Mouse (Mus musculus) hindbrain, embryonic 10.5 days (tissue): ENCODE results near the gene Hnrnpm. TPM values are rescaled to one million over a fixed set of nuclear protein-coding genes. Genes with fewer than 3 reads are reported as not detected.

Source experiments
- DNase-seq: peaks from one replicate; pipeline ENCODE4 v3.0.0-alpha.2; 2017; ENCODE audit warnings: low spot score
- H3K27ac ChIP-seq: fragments of 300-500 bp; sonication (generic); 2 replicates; pipeline ENCODE4 v1.5.1; 2016; ENCODE audit warnings: mild to moderate bottlenecking, moderate library complexity
- H3K27me3 ChIP-seq: fragments of 300-500 bp; sonication (generic); 2 replicates; pipeline ENCODE4 v1.6.1; 2016; ENCODE audit warnings: mild to moderate bottlenecking; ENCODE audit not compliant: poor library complexity, insufficient read depth, severe bottlenecking
- H3K36me3 ChIP-seq: fragments of 300-500 bp; sonication (generic); 2 replicates; pipeline ENCODE4 v1.6.1; 2016; ENCODE audit warnings: mild to moderate bottlenecking, moderate library complexity
- H3K4me1 ChIP-seq: fragments of 300-500 bp; sonication (generic); replicated peaks from 2 replicates; pipeline ENCODE4 v1.6.1; 2016; ENCODE audit warnings: mild to moderate bottlenecking
- H3K4me3 ChIP-seq: fragments of 300-500 bp; sonication (generic); 2 replicates; pipeline ENCODE4 v1.5.1; 2016; ENCODE audit warnings: mild to moderate bottlenecking, moderate library complexity
- H3K9me3 ChIP-seq: fragments of 300-500 bp; sonication (generic); 2 replicates; pipeline ENCODE4 v1.6.1; 2016; ENCODE audit warnings: mild to moderate bottlenecking, moderate library complexity
- WGBS: fragments of 180-500 bp; shearing (Covaris S2); methylation state at CpG from one replicate; pipeline ENCODE4 v1.1.7; 2016; 5-methylcytosine and 5-hydroxymethylcytosine counted together
- polyA plus RNA-seq: library from polyadenylated mRNA; unstranded; fragments of >200 nt; fragmentation: Nextera tagmentation; extraction: Ambion mirVana; gene quantifications from 2 replicates; pipeline ENCODE4 v1.2.1, GENCODE M21; 2016

Hnrnpm gene
- polyA plus RNA-seq, 1 experiment from 2014 or later: 317 TPM

- Histone ChIP-seq H3K27me3 (no peaks in the 10 kb centered on the region), H3K27ac (no peak overlapping the region), H3K4me1 (no peaks in the 10 kb centered on the region), H3K4me3 (no peak overlapping the region), H3K9me3 (no peaks in the 10 kb centered on the region; the same call in 1 of the 2 replicates), H3K36me3 (peaks cover 62% of the 10 kb centered on the region)
- DNase-seq: no peak
- 83% methylated on average over 3 of the region's 3 CpGs for WGBS
Observed at GRCm38 (mm10) chr17:33709834-33710233, 23.2 kb upstream of the Hnrnpm start.

- peaks cover 65% of the 10 kb centered on the region for H3K36me3 ChIP-seq
- DNase-seq: no peak
- whole genome bisulfite sequencing: 89% methylated on average over 9 of the region's 9 CpGs
Observed at GRCm38 (mm10) chr17:33703091-33703490, 16.4 kb upstream of the Hnrnpm start.

GRCm38 (mm10) chr17:33702178-33702577, 15.5 kb upstream of the Hnrnpm start:
- H3K27me3 ChIP-seq: no peaks in the 10 kb centered on the region
- H3K4me1 ChIP-seq: no peaks in the 10 kb centered on the region
- no peak overlapping the region for H3K27ac ChIP-seq
- no peak for DNase-seq
- H3K36me3 ChIP-seq: peaks cover 65% of the 10 kb centered on the region
- H3K9me3 ChIP-seq: no peaks in the 10 kb centered on the region
- H3K4me3 ChIP-seq: no peak overlapping the region
- WGBS: 48% methylated on average over 1 of the region's 1 CpGs

More at GRCm38 (mm10) chr17:33703091-33703490, 16.4 kb upstream of the Hnrnpm start:
- Histone ChIP-seq H3K4me3 (no peak overlapping the region), H3K27me3 (no peaks in the 10 kb centered on the region), H3K4me1 (no peaks in the 10 kb centered on the region), H3K27ac (no peak overlapping the region), H3K9me3 (no peaks in the 10 kb centered on the region)

DNA sequence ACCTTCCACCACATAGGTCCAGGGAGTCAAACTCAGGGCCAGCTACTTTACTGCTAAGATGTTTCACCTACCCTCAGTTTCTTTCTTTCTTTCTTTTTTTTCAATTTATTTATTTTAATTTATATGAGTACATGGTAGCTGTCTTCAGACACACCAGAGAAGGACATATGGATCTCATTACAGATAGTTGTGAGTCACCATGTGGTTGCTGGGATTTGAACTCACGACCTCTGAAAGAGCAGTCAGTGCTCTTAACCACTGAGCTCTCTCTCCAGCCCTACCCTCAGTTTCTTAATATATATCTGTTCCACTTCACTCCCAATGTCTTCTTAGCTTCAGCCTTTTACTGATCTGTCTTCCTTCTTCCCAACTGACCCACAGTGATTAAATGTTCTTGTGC, 8.8 kb upstream of the Hnrnpm start:
- H3K4me3 ChIP-seq: no peak overlapping the region
- no peaks in the 10 kb centered on the region for H3K9me3 ChIP-seq
- no peak for DNase-seq
- WGBS: 87% methylated on average over 1 of the region's 1 CpGs
- peaks cover 67% of the 10 kb centered on the region for H3K36me3 ChIP-seq
- no peak overlapping the region for H3K27ac ChIP-seq
- H3K27me3 ChIP-seq: no peaks in the 10 kb centered on the region
- no peaks in the 10 kb centered on the region for H3K4me1 ChIP-seq

DNA sequence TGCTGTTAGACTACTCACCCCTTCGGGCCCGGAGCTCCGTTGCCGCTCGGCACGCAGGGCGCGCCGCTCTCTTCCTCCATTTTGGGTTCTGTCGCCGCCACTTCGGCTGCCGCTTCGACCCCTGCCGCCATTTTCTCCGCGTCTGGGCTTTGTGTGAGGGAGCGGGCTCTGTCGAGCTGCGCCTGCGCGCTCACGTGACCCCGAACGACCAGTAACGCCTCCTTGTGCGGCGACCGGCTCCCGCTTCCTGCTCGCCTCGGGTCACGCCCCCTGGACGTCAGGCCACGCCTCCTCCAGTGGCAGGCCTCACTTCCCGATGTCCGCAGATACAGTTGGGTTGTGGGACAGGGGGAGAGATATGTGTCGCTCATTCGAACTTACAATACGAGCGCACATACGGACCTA, 1.4 kb downstream of the Hnrnpm start:
- under 1% methylated on average over 42 of the region's 42 CpGs for WGBS
- peak overlapping the region; percentile 92 for H3K4me3 ChIP-seq
- peaks cover 30% of the 10 kb centered on the region for H3K4me1 ChIP-seq
- peaks cover 23% of the 10 kb centered on the region for H3K36me3 ChIP-seq
- DNase-seq: peak; percentile 97
- no peaks in the 10 kb centered on the region for H3K27me3 ChIP-seq
- H3K27ac ChIP-seq: peak overlapping the region; percentile 100
- no peaks in the 10 kb centered on the region for H3K9me3 ChIP-seq

DNA sequence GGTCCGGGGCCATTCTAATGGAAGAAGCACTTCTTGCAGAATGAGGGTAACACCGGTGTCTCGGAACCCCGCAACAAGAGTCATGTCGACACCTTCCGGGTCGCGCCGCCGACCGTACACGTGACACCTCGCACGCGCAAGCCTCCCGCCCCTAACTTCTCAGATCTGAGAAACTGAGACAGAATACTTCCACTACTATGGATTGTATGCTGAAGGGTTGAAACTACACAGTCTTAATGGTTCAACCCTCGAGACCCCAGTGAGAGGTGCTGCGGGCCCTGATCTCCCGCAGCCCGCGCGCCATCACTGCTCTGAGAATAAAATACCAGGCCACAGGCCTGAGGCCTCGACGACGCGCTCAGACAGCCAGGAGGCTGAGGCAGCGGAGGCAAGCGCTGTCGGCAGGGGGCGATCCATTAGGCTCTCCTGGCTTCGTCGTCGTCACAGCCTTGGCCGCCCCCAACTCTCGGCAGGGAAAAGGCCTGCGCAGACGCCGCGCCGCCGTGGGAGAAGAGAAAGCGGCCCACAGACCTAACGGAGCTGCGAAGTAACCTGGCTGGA, 1.9 kb downstream of the Hnrnpm start:
- H3K27ac ChIP-seq: peak overlapping the region; percentile 100
- no peaks in the 10 kb centered on the region for H3K9me3 ChIP-seq
- peak; percentile 74 for DNase-seq

GRCm38 (mm10) chr17:33681767-33682166, 4.9 kb downstream of the Hnrnpm start:
- Histone ChIP-seq H3K36me3 (peaks cover 36% of the 10 kb centered on the region), H3K27ac (no peak overlapping the region), H3K9me3 (no peaks in the 10 kb centered on the region), H3K4me1 (peaks cover 30% of the 10 kb centered on the region), H3K4me3 (peak overlapping the region; percentile 24; the same call in 1 of the 2 replicates), H3K27me3 (no peaks in the 10 kb centered on the region)
- DNase-seq: no peak

More for the DNA sequence above, 1.9 kb downstream of the Hnrnpm start:
- peak overlapping the region; percentile 92 for H3K4me3 ChIP-seq
- no peaks in the 10 kb centered on the region for H3K27me3 ChIP-seq
- H3K36me3 ChIP-seq: peaks cover 23% of the 10 kb centered on the region
- WGBS: under 1% methylated on average over 44 of the region's 44 CpGs
- peaks cover 30% of the 10 kb centered on the region for H3K4me1 ChIP-seq

DNA sequence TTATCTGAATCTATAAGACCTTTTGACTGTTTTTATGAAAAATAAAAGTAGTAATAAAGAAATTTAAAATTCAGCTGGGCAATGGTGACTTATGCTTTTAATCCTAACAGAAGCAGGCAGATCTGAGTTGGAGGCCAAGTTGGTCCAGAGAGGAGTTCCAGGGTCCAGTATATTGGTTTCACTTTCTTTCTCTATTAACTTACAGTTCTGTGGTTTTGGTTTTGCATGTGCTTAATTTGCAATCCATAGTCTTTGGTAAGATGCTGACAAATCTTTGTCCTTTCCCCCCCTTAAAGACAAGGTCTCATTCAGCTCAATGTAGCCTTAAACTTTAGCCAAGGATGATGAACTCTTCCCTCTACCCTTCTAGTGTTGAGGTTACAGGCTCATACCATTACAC, 7.9 kb downstream of the Hnrnpm start:
- Histone ChIP-seq H3K4me1 (peaks cover 21% of the 10 kb centered on the region), H3K27ac (no peak overlapping the region), H3K36me3 (peaks cover 55% of the 10 kb centered on the region), H3K27me3 (no peaks in the 10 kb centered on the region), H3K9me3 (no peaks in the 10 kb centered on the region), H3K4me3 (no peak overlapping the region)
- no peak for DNase-seq

DNA sequence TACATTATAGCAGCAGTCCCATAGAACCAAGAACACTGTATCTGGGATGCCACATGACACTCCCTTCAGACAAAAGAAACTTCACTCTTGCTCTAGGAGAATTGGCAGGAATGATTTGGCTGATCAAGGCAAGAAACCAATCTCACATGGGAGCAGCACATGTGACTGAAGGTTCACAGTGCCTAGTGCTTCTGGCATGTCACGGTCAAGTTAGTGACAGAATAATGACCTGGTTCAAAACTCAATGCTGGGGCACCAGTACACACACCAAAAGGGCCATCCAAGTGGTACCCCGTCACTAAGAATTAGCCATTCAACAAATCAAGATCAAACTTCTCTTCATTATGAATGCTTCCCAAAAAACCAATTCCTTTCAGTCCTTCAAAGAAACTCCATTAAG, 10.6 kb downstream of the Hnrnpm start:
- H3K4me3 ChIP-seq: no peak overlapping the region
- H3K36me3 ChIP-seq: peaks cover 46% of the 10 kb centered on the region
- WGBS: 90% methylated on average over 2 of the region's 2 CpGs
- H3K9me3 ChIP-seq: no peaks in the 10 kb centered on the region
- H3K4me1 ChIP-seq: no peaks in the 10 kb centered on the region
- no peak overlapping the region for H3K27ac ChIP-seq
- H3K27me3 ChIP-seq: no peaks in the 10 kb centered on the region
- no peak for DNase-seq

- Histone ChIP-seq H3K27me3 (no peaks in the 10 kb centered on the region), H3K36me3 (peaks cover 46% of the 10 kb centered on the region), H3K27ac (no peak overlapping the region), H3K4me1 (no peaks in the 10 kb centered on the region), H3K9me3 (no peaks in the 10 kb centered on the region), H3K4me3 (no peak overlapping the region)
- no peak for DNase-seq
Observed at GRCm38 (mm10) chr17:33675452-33675851, 11.2 kb downstream of the Hnrnpm start.

DNA sequence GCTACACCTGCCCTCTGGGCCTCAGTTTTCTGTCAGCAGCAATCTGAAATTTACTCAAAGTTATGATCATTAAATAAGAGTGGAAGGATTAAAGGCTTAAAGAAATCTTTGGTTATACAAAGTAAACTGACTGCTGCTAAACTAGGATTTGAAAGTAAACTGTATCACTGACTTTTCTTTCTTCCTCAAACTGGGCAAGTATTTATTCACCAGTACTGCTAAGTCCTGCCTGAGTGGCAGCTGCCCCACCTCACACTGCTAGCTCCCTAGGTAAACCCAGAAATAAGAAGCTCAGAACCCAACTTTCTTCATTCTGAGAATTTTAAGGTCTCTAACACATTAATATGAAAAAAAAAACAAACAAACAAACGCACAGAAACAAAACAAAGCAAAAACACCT, 12.8 kb downstream of the Hnrnpm start:
- Histone ChIP-seq H3K4me3 (no peak overlapping the region), H3K27me3 (no peaks in the 10 kb centered on the region), H3K36me3 (peaks cover 60% of the 10 kb centered on the region), H3K9me3 (no peaks in the 10 kb centered on the region), H3K4me1 (no peaks in the 10 kb centered on the region), H3K27ac (no peak overlapping the region)
- 86% methylated on average over 1 of the region's 1 CpGs for WGBS
- no peak for DNase-seq

DNA sequence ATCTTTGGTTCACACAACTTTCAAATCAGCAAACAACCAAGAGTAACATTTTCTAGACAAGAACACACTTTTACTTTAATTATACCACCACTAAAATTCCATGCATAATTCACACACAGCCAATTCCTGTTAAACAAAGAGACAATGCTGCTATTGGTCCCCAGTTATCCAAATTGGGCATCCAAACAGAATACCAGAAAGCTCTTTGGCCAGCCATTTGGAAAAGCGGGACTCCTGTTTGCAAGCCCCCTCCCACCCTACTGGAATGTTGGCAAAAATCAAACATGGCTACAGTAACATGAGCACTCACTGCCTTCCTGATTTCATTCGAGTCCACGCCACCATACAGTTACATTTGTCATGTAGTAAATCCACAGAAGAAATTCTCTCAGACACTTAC, 17.0 kb downstream of the Hnrnpm start:
- Histone ChIP-seq H3K27me3 (no peaks in the 10 kb centered on the region), H3K4me3 (no peak overlapping the region), H3K4me1 (no peaks in the 10 kb centered on the region), H3K36me3 (peaks cover 68% of the 10 kb centered on the region), H3K27ac (no peak overlapping the region), H3K9me3 (no peaks in the 10 kb centered on the region)
- no peak for DNase-seq
- WGBS: 93% methylated on average over 3 of the region's 3 CpGs

GRCm38 (mm10) chr17:33666813-33667212, 19.8 kb downstream of the Hnrnpm start:
- DNase-seq: no peak
- Histone ChIP-seq H3K27me3 (no peaks in the 10 kb centered on the region), H3K36me3 (peaks cover 84% of the 10 kb centered on the region)

More at GRCm38 (mm10) chr17:33666813-33667212, 19.8 kb downstream of the Hnrnpm start:
- no peak overlapping the region for H3K4me3 ChIP-seq
- no peaks in the 10 kb centered on the region for H3K4me1 ChIP-seq
- 90% methylated on average over 3 of the region's 3 CpGs for WGBS
- no peak overlapping the region for H3K27ac ChIP-seq
- H3K9me3 ChIP-seq: no peaks in the 10 kb centered on the region
